In genomic region chr7:69950221-69950670, GRCm38 (mm10) we compare ENCODE assay signal across 10 mouse cellular contexts.
DNase-seq lines count a peak whose midpoint lies in the region; ATAC-seq lines count a peak whose summit lies in the region.
"Had no signal": no experiment of that assay in that cellular context is flagged by ENCODE, and none has a peak within 500 bp of the region (broad histone marks: within the 10 kb centered on the region; RNA-seq: fewer than 3 reads in every experiment).

No protein-coding gene starts in this region.

- intact Hi-C loops in left cerebral cortex, postnatal 25 days (cut with DNase I) = no loop called here

- H3K9ac ChIP-seq in forebrain, embryonic 14.5 days (ENCODE audit: low read length) = no peak overlapping the region

- DNase-seq in embryonic facial prominence, embryonic 10.5 days (ENCODE audit: low spot score) = peak; percentile 16
- DNase-seq in forebrain, embryonic 14.5 days (ENCODE audit: low spot score) = peak; percentile 87
- DNase-seq in mesoderm, embryonic 11.5 days (ENCODE audit: low read depth, low spot score) = peak; percentile 68
- DNase-seq in retina, embryonic 14.5 days (ENCODE audit: low spot score) = peak; percentile 66
- no peak for DNase-seq in layer of hippocampus, adult 9-11 months
- DNase-seq in left cerebral cortex, postnatal 25 days (ENCODE audit: low spot score in 2 of 2) = no peak
- DNase-seq: cerebellum, adult 9-10 months; lung, adult 2 months; thymus, postnatal 4 days had no signal

- no peaks in the 10 kb centered on the region for H3K9me3 ChIP-seq in embryonic facial prominence, embryonic 10.5 days
- H3K9me3 ChIP-seq in forebrain, embryonic 14.5 days (replicated peaks; ENCODE audit: control insufficient read depth, low read length) = no peaks in the 10 kb centered on the region

- 41% methylated on average over 6 of the region's 6 CpGs for WGBS in embryonic facial prominence, embryonic 10.5 days
- WGBS in forebrain, embryonic 14.5 days = 5% methylated on average over 6 of the region's 6 CpGs

- H3K4me2 ChIP-seq in forebrain, embryonic 14.5 days (ENCODE audit: low read length) = peak overlapping the region; percentile 26

- H3K36me3 ChIP-seq in embryonic facial prominence, embryonic 10.5 days (replicated peaks) = no peaks in the 10 kb centered on the region
- no peaks in the 10 kb centered on the region for H3K36me3 ChIP-seq in forebrain, embryonic 14.5 days (ENCODE audit: control insufficient read depth, insufficient read depth, low read length)

- peaks cover 37% of the 10 kb centered on the region for H3K27me3 ChIP-seq in embryonic facial prominence, embryonic 10.5 days (replicated peaks; ENCODE audit: low read depth, poor library complexity, severe bottlenecking)
- peaks cover 34% of the 10 kb centered on the region for H3K27me3 ChIP-seq in forebrain, embryonic 14.5 days (replicated peaks; ENCODE audit: control insufficient read depth, insufficient read depth, low read length)

- peak; percentile 92 for ATAC-seq in forebrain, embryonic 14.5 days
- no peak for ATAC-seq in inflammation-experienced regulatory T-cells, adult 6 months

- H3K27ac ChIP-seq in embryonic facial prominence, embryonic 10.5 days (replicated peaks) = no peak overlapping the region
- no peak overlapping the region for H3K27ac ChIP-seq in forebrain, embryonic 14.5 days (ENCODE audit: low read depth, low read length)

- H3K4me3 ChIP-seq in embryonic facial prominence, embryonic 10.5 days = no peak overlapping the region
- no peak overlapping the region for H3K4me3 ChIP-seq in forebrain, embryonic 14.5 days (ENCODE audit: low read depth, low read length)

- peaks cover 12% of the 10 kb centered on the region for H3K4me1 ChIP-seq in embryonic facial prominence, embryonic 10.5 days
- H3K4me1 ChIP-seq in forebrain, embryonic 14.5 days (ENCODE audit: control insufficient read depth, insufficient read depth, low read length) = peaks cover 16% of the 10 kb centered on the region

Comparison
In these comparisons a context has a peak if more than half of its experiments do, and no peak if none do; other contexts are left out.
1. DNase-seq: peak in embryonic facial prominence, embryonic 10.5 days (single experiment), forebrain, embryonic 14.5 days (single experiment), mesoderm, embryonic 11.5 days (single experiment) and retina, embryonic 14.5 days (single experiment); none in layer of hippocampus, adult 9-11 months (single experiment) and left cerebral cortex, postnatal 25 days (0 of 2).